Mouse (Mus musculus) large intestine, adult 2 months (tissue): Measurements from ENCODE around the gene Vac14. TPM values are rescaled to one million over a fixed set of nuclear protein-coding genes. Genes with fewer than 3 reads are reported as not detected.

Experiments used
- DNase-seq: peaks from one replicate; pipeline ENCODE4 v3.0.0-alpha.2; 2012; ENCODE audit warnings: low read depth, low spot score
- WGBS: fragments of 180-500 bp; shearing (Covaris S2); methylation state at CpG from one replicate; pipeline ENCODE4 v1.1.7; 2018; 5-methylcytosine and 5-hydroxymethylcytosine counted together
- polyA plus RNA-seq: library from polyadenylated mRNA; depleted of rRNA; stranded (reverse); fragments of >200 nt; gene quantifications from 2 replicates; pipeline ENCODE4 v1.2.3, GENCODE M21; 2012

The Vac14 gene
- polyA plus RNA-seq, 1 experiment, result 26.3 TPM

- no peak for DNase-seq
- 100% methylated on average over 1 of the region's 1 CpGs for WGBS
Measured at GRCm38 (mm10) chr8:110674589-110674988, 56.2 kb downstream of the Vac14 start.

- 76% methylated on average over 5 of the region's 5 CpGs for WGBS
Measured at GRCm38 (mm10) chr8:110676702-110677101, 58.3 kb downstream of the Vac14 start.

DNA sequence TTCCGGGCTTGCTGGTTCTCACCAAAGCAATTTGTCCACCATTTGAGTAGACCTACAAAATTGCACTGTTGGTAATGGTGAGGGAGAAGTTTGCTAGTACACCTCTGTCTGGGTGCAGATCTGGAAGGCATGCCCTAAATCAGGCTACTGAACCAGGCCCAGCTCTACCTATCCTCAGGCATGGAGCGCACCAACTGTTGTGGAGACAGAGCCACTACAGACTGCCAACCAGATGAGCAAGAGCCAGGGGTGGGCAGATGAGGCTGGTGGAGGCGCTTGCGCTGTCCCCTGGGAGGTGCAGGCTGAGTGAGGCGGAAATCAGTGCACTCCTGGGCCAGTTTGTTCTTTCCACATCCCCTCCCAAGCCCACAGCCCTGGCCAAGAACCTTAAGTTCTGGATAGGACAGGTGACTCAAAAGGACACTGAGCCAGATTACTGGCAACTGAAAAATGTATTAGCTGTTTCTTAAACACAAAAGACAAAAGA lies 58.8 kb downstream of the Vac14 start:
- DNase-seq, result no peak
- WGBS, result 89% methylated on average over 5 of the region's 5 CpGs

More at GRCm38 (mm10) chr8:110676702-110677101, 58.3 kb downstream of the Vac14 start:
- DNase-seq, result no peak

GRCm38 (mm10) chr8:110678989-110679388 lies 60.6 kb downstream of the Vac14 start:
- no peak for DNase-seq

DNA sequence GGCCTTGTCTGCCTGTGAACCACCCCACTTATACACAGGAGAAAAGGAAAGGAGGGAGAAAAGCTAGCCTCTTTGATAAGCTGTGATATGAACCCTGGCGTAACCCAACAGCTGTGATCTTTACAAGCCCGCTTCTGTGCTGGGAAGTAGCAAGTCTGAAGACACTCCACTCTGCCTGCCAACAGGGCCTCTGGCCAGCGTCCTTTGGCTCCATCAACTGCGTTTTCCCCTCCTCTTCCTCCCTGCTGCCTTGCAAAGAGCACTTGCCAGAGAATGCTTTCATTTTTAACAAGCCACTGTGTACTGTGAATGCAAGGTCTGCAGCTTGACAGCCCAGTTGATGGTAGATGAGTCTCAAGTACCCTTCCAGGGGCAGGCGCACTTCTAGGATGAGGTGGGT lies 69.3 kb downstream of the Vac14 start:
- WGBS, result 61% methylated on average over 5 of the region's 5 CpGs
- DNase-seq, result no peak

More at GRCm38 (mm10) chr8:110678989-110679388, 60.6 kb downstream of the Vac14 start:
- 76% methylated on average over 3 of the region's 3 CpGs for WGBS

- no peak for DNase-seq
- WGBS, result 91% methylated on average over 9 of the region's 9 CpGs
Measured at GRCm38 (mm10) chr8:110689961-110690360, 71.6 kb downstream of the Vac14 start.

DNA sequence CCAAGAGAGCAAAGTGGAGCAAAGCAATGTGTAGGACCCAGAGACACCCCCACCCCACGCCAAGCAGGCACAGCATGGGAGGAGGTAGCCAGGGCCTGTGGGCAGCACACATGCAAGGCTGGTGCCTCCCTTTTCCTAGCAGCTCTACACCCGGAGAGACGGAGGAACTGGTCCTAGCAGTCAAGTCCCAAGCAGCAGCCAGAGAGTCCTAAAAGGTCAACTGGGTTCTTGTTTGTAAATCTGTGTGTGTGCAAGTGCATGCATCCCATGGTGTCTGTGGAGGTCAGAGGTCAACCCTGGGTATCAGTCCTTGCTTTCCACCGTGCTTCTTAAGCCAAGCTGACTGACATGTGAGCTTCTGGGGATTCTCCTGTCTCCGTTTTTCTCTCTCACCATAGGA lies 75.8 kb downstream of the Vac14 start:
- no peak for DNase-seq
- WGBS, result 88% methylated on average over 5 of the region's 5 CpGs

DNA sequence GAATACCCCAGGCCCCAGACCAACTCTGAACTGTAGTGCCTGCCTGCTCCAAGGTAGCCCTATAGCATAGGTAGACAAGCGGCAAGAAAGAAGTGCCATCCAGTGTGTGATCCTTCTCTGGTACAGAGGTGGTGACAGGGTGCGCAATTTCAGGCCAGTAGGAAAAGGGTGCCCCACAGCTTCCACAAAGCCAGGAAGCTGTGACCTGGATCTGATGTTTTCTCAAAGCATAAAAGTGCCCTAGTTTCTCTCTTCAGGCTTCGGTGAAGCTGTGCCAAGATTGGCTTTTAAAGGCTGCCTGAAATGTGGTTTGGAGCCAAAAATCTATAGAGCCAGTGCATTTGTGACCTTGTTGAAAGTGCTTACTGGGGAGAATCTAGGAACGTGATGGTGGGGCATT lies 76.4 kb downstream of the Vac14 start:
- no peak for DNase-seq
- WGBS, result 83% methylated on average over 4 of the region's 4 CpGs

DNA sequence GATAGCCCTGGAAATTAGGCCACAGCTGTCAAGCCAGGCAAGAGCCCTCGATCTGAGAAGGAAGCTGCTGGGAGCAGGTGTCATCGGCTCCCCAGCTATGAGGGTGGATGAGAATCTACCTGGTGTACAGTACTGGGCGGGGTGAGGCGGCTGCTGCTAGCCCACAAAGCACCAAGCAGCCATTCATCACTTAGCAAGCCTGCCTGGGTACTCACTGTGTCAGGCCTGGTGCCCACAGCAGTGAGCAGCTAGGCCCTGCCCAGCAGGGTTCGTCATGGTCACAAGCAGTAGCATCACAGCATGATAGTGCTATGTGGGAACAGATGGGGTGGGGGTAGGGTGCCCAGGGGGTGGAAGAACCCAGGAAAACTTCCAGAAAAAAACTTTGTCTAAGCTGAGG lies 77.0 kb downstream of the Vac14 start:
- WGBS, result 86% methylated on average over 5 of the region's 5 CpGs
- no peak for DNase-seq

DNA sequence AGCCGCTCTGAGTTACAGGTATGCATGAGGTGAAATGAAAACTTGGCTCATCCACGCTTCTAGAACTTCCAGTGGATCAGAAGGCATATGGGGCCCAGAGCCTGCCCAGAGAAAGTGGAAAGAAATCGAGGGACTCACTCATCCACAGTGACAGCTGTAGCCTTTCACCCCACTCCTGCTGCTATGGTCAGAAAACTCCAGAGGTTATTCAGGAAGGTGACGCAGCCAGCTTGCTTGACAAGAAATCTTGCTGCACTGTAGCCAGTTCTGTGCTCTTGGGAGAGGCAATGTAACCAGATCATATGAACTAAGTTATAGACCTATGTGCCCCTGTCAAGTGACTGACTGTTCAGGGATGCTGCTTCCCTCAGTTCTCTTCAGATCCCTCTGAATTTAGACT lies 77.7 kb downstream of the Vac14 start:
- DNase-seq, result no peak
- WGBS, result 91% methylated on average over 4 of the region's 4 CpGs

DNA sequence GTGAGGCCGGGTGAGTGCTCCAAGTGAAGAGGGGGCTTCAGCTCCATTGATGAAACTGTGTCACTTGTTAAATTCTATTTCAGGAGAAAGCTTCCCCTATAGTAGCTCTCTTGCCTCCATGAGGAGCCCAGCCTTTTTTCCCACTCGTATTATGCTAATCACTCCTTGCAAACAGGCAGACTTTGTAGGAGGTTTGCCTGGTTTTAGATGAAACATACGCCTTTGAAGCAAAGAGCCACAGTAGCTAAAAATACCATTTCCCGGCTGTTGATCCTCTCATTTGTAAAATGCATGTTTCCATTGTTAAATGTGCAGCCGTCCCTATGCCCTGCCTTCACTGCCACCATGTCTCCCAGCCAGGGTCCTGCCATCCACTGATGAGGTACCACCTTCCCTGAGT lies 79.2 kb downstream of the Vac14 start:
- DNase-seq, result no peak
- 92% methylated on average over 5 of the region's 5 CpGs for WGBS

GRCm38 (mm10) chr8:110698098-110698497 lies 79.7 kb downstream of the Vac14 start:
- DNase-seq, result no peak
- WGBS, result 67% methylated on average over 1 of the region's 1 CpGs

- DNase-seq, result no peak
- 79% methylated on average over 7 of the region's 7 CpGs for WGBS
Measured at GRCm38 (mm10) chr8:110699501-110699900, 81.1 kb downstream of the Vac14 start.

GRCm38 (mm10) chr8:110700561-110700960 lies 82.2 kb downstream of the Vac14 start:
- DNase-seq, result no peak
- WGBS, result 86% methylated on average over 2 of the region's 2 CpGs

DNA sequence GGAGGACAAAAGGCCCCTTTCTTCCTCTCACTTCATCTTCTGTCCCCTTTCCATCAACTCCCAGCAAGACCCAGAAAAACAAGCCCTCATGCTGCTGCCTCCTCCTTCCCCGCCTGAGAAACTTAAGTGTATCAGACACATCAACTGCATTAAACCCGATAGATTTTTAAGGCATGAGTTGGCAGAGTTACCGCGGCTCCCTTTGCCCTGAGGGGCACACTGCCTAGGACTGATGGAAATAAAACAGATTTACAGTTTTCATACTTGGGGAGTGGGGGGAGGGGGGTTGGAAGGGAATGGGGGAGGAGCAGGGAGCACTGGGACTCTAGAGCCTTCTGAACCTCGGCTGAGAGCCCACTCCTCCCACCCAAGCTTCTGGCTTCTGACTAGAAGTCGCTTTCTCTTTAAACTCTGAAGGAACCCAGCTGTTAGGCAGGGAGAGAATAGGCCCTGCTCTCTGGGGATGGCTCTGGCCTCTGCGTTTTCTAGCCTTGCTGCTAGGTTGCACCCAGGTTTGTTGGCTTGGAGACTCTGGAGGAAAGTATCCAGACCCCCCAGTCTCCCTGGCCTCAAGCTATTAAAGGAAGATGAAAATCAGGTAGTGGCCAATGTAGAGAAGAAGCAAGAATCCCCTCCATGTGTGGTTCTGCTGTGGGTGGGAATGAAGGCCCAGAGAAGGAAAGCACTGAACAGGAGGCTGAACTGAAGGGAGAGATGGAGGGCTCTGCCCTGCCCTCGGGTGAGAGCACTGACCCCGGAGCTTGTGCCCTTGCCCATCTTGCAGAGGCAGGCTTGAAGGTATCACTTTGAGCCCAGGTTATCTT lies 84.5 kb downstream of the Vac14 start:
- WGBS, result 65% methylated on average over 9 of the region's 9 CpGs
- no peak for DNase-seq

GRCm38 (mm10) chr8:110703460-110704061 lies 85.2 kb downstream of the Vac14 start:
- DNase-seq, result no peak
- WGBS, result 47% methylated on average over 9 of the region's 9 CpGs

DNA sequence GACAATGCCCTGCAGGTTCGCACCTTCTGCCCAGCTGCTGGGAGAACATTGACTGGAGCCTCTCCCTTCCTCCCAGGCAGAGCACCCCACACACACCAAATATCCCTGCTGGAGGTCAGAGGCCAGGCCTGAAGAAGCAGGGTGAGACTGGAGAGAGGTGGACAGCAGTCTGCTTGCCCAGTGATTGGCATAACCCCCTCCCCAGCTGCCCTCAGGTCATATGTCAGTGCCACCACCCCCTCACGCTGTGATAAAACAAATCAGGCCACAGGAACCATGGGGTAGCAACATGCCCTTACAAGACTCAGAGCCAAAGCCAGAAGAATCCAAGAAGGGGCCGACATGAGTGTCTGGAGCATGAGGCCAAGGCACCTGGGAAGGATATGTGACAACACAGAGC lies 85.7 kb downstream of the Vac14 start:
- 97% methylated on average over 3 of the region's 3 CpGs for WGBS
- DNase-seq, result no peak

- DNase-seq, result no peak
- WGBS, result 82% methylated on average over 14 of the region's 14 CpGs
Measured at GRCm38 (mm10) chr8:110705391-110706287, 87.3 kb downstream of the Vac14 start.

DNA sequence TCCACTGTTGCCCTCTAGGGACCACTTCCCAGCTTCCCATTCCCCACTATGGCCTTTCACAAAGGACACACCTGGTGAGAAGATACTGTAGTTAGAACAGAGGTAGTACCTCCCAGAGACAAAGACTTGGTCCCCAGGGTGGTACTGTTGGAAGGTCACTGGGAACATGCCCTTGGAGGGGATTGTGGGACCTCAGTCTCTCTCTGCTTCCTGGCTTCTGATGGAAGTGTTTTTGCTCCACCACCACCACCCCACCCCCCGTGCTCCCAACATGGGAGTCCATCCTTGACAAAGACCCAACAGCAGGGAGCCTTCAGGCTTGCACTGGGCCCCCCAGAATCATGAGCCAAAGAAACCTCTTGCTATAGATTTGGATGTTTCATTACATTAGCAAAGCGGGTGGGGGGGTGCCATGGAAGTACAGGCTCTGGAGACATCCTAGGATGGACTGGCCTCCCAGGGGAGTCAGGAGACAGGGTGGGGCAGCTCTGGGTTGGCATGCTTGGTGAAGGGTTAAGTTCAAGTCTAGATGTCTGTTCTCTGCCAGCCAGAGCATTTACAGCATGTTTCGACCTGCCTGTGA lies 88.0 kb downstream of the Vac14 start:
- DNase-seq, result no peak
- 90% methylated on average over 3 of the region's 3 CpGs for WGBS

DNA sequence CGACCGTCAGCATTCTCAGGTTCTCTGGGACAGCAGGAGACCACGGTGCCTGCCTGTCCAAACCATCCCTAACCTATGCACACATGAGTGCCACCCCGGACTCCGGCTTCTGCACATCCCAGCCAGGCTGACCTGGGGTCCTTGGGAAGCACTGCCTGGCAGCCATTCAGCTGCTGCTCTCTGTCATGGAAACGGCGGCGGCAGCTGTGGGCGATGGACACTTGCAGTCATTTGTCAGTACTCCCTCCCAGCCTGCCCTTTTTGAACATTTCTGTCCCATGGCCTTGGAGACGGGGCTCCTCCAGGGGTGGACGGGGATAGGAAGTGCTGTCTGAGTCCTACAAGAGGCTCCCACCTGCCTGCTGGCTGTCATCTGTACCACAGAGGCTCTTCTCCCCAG lies 90.0 kb downstream of the Vac14 start:
- 91% methylated on average over 11 of the region's 11 CpGs for WGBS
- DNase-seq, result no peak
